8 mouse cellular contexts compared by ENCODE assay signal in genomic region chr5:33273777-33274084, GRCm38 (mm10). TPM values are rescaled to one million over a fixed set of nuclear protein-coding genes. Genes with fewer than 3 reads are reported as not detected.
DNase-seq lines count a peak whose midpoint lies in the region; ATAC-seq and TF ChIP-seq lines count a peak whose summit lies in the region.

No protein-coding gene starts in this region.

- TF ChIP-seq EP300 in liver, postnatal 0 days (IDR thresholded peaks at IDR 0.05; ENCODE audit: low read depth): peak; percentile 70; the same call in 1 of the 2 replicates

- H3K4me1 ChIP-seq in kidney, adult 2 months (ENCODE audit: control insufficient read depth, insufficient read depth, low read length): peaks cover 24% of the 10 kb centered on the region
- peaks cover 5% of the 10 kb centered on the region; the same call in 1 of the 2 replicates for H3K4me1 ChIP-seq in bone marrow, adult 2 months (ENCODE audit: control insufficient read depth, insufficient read depth, low read length)
- H3K4me1 ChIP-seq in forebrain, embryonic 16.5 days (replicated peaks; ENCODE audit: control insufficient read depth, insufficient read depth, low read length): peaks cover 39% of the 10 kb centered on the region
- H3K4me1 ChIP-seq in liver, postnatal 0 days (ENCODE audit: insufficient read depth): peaks cover 42% of the 10 kb centered on the region

- DNase-seq in kidney, adult 2 months: peak; percentile 32
- no peak for DNase-seq in kidney, postnatal 14 days
- peak; percentile 65 for DNase-seq in liver, postnatal 0 days
- no peak for DNase-seq in right cerebral cortex, postnatal 4 days
- DNase-seq in embryo, embryonic 11 days: no peak
- DNase-seq in cerebellum, adult 11-12 months: no peak

- H3K9ac ChIP-seq in forebrain, embryonic 16.5 days (replicated peaks; ENCODE audit: low read depth, low read length): peak overlapping the region; percentile 89
- peak overlapping the region; percentile 94 for H3K9ac ChIP-seq in liver, postnatal 0 days (replicated peaks)

- peak overlapping the region; percentile 87 for H3K4me3 ChIP-seq in kidney, adult 2 months (ENCODE audit: insufficient read depth, low read depth, low read length)
- H3K4me3 ChIP-seq in bone marrow, adult 2 months (replicated peaks; ENCODE audit: control insufficient read depth, low read depth, low read length): peak overlapping the region; percentile 85
- peak overlapping the region; percentile 86 for H3K4me3 ChIP-seq in forebrain, embryonic 16.5 days (replicated peaks; ENCODE audit: low read length)
- H3K4me3 ChIP-seq in liver, postnatal 0 days (ENCODE audit: low read depth, low read length): peak overlapping the region; percentile 95

- H3K36me3 ChIP-seq in kidney, adult 2 months (ENCODE audit: control insufficient read depth, insufficient read depth, low read length): no peaks in the 10 kb centered on the region
- peaks cover 7% of the 10 kb centered on the region; the same call in 1 of the 2 replicates for H3K36me3 ChIP-seq in forebrain, embryonic 16.5 days (ENCODE audit: control insufficient read depth, insufficient read depth)
- peaks cover 28% of the 10 kb centered on the region for H3K36me3 ChIP-seq in liver, postnatal 0 days (replicated peaks; ENCODE audit: insufficient read depth, low read length)

- no peak for TF ChIP-seq CTCF in kidney, adult 2 months (conservative IDR thresholded peaks at IDR 0.05; ENCODE audit: insufficient read depth, insufficient read length, low read depth, low read length)
- TF ChIP-seq CTCF in bone marrow, adult 2 months (IDR thresholded peaks at IDR 0.05; ENCODE audit: control insufficient read depth, insufficient read depth, low read length): no peak
- no peak for TF ChIP-seq CTCF in liver, postnatal 0 days (IDR thresholded peaks at IDR 0.05; ENCODE audit: low read depth)

- H3K9me3 ChIP-seq in forebrain, embryonic 16.5 days (ENCODE audit: control insufficient read depth, low read length): no peaks in the 10 kb centered on the region
- H3K9me3 ChIP-seq in liver, postnatal 0 days (ENCODE audit: low read length): no peaks in the 10 kb centered on the region

- TF ChIP-seq POLR2A in kidney, adult 2 months (IDR thresholded peaks at IDR 0.05; ENCODE audit: low read depth, low read length): no peak
- no peak for TF ChIP-seq POLR2A in bone marrow, adult 2 months (IDR thresholded peaks at IDR 0.05; ENCODE audit: borderline replicate concordance, control insufficient read depth, low read depth, low read length)

- H3K27me3 ChIP-seq in kidney, adult 2 months (replicated peaks; ENCODE audit: control insufficient read depth, insufficient read depth, low read length): no peaks in the 10 kb centered on the region
- no peaks in the 10 kb centered on the region for H3K27me3 ChIP-seq in forebrain, embryonic 16.5 days (replicated peaks; ENCODE audit: control insufficient read depth, insufficient read depth, low read length)
- H3K27me3 ChIP-seq in liver, postnatal 0 days (ENCODE audit: insufficient read depth, low read length): no peaks in the 10 kb centered on the region

- ATAC-seq in forebrain, embryonic 16.5 days: no peak
- ATAC-seq in liver, postnatal 0 days: peak; percentile 64

- 7% methylated on average over 6 of the region's 6 CpGs for WGBS in kidney, adult 2 months
- WGBS in bone marrow, adult 2 months: 4% methylated on average over 6 of the region's 6 CpGs
- WGBS in forebrain, embryonic 16.5 days: 8% methylated on average over 4 of the region's 6 CpGs
- WGBS in liver, postnatal 0 days (ENCODE audit: insufficient replicate concordance): 0% methylated on average over 6 of the region's 6 CpGs

- H3K4me2 ChIP-seq in forebrain, embryonic 16.5 days (ENCODE audit: low read length): peak overlapping the region; percentile 90
- H3K4me2 ChIP-seq in liver, postnatal 0 days (ENCODE audit: low read depth, low read length): peak overlapping the region; percentile 80

- peak overlapping the region; percentile 89 for H3K27ac ChIP-seq in kidney, adult 2 months (ENCODE audit: insufficient read depth, low read depth, low read length)
- H3K27ac ChIP-seq in bone marrow, adult 2 months (ENCODE audit: control insufficient read depth, insufficient read depth, low read depth, low read length, poor library complexity): peak overlapping the region; percentile 94
- H3K27ac ChIP-seq in forebrain, embryonic 16.5 days (ENCODE audit: low read length): peak overlapping the region; percentile 93
- H3K27ac ChIP-seq in liver, postnatal 0 days (ENCODE audit: low read depth): peak overlapping the region; percentile 95

RNA-seq across cellular contexts. Expression of gene Ctbp1, which starts 1.1 kb away (rescaled TPM):
- polyA plus RNA-seq in kidney, adult 2 months (2012; rRNA removed): 209 and 253 TPM in 2 replicates
- 98.6 and 105 TPM in 2 replicates for polyA plus RNA-seq in bone marrow, adult 2 months (2011; ENCODE audit: insufficient read depth, insufficient read length, low replicate concordance, missing spikeins)
- polyA plus RNA-seq in forebrain, embryonic 16.5 days (2015; fragmentation: Nextera tagmentation; extraction: Ambion mirVana): 496 and 540 TPM in 2 replicates
- polyA plus RNA-seq in liver, postnatal 0 days (2015; fragmentation: Nextera tagmentation; extraction: Ambion mirVana): 91.1 and 93.8 TPM in 2 replicates

RNA-seq across cellular contexts. Expression of gene Spon2, which starts 55.5 kb away (rescaled TPM):
- polyA plus RNA-seq in kidney, adult 2 months (2012; rRNA removed): 1.5 and 2.5 TPM in 2 replicates
- 3.1 and 6.6 TPM in 2 replicates for polyA plus RNA-seq in bone marrow, adult 2 months (2011; ENCODE audit: insufficient read depth, insufficient read length, low replicate concordance, missing spikeins)
- polyA plus RNA-seq in forebrain, embryonic 16.5 days (2015; fragmentation: Nextera tagmentation; extraction: Ambion mirVana): 3.7 and 5.0 TPM in 2 replicates
- polyA plus RNA-seq in liver, postnatal 0 days (2015; fragmentation: Nextera tagmentation; extraction: Ambion mirVana): 12.6 and 19.7 TPM in 2 replicates

Comparison
In these comparisons a context has a peak if more than half of its experiments do, and no peak if none do; other contexts are left out.
1. DNase-seq: peak in kidney, adult 2 months (single experiment) and liver, postnatal 0 days (single experiment); none in kidney, postnatal 14 days (single experiment), right cerebral cortex, postnatal 4 days (single experiment), embryo, embryonic 11 days (single experiment) and cerebellum, adult 11-12 months (single experiment).
2. Peak in every context shown above with its lines, with median percentiles within 50 percentile points of each other: H3K27ac ChIP-seq and H3K4me3 ChIP-seq.